Mouse (Mus musculus): ENCODE measurements at regions not wholly inside any gene's neighbourhood (a gene's known extent, or its start where the extent isn't known, plus 50 kb on each side); places are given as distances from the start of the nearest gene placed in this dataset.

DNA sequence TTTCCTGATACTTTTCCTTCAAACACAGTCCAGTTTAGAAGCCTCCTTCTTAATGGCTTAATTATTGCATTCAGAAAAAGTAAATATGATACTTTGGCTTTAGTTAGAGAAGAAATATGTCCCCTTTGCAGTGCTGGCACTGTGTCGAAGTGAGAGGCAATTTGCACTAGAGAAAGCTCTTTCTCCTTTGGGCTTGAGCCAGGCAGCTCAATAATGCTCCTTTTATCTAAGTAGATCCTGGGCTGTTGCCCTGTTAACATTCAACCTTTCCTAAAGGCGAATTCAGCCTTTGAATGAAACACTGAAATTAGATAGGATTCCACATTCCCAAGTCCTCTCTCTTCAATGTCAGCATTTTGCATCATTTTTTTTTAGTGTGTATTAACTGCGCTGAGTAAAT is 386.5 kb downstream of the Epha4 start:
- H3K36me3 ChIP-seq (ENCODE audit: control insufficient read depth, insufficient read depth, low read length) = no peaks in the 10 kb centered on the region
- no peaks in the 10 kb centered on the region for H3K9me3 ChIP-seq (replicated peaks; ENCODE audit: control insufficient read depth, low read length)
- H3K4me1 ChIP-seq (ENCODE audit: control insufficient read depth, insufficient read depth, low read length) = peaks cover 13% of the 10 kb centered on the region; the same call in 1 of the 2 replicates
- peak; percentile 74 for DNase-seq (ENCODE audit: low spot score)
- H3K9ac ChIP-seq (ENCODE audit: low read length) = no peak overlapping the region
- H3K27ac ChIP-seq (ENCODE audit: low read depth, low read length) = peak overlapping the region; percentile 3; the same call in 1 of the 2 replicates
- H3K4me2 ChIP-seq (ENCODE audit: low read length) = no peak overlapping the region
- 24% methylated on average over 3 of the region's 3 CpGs for WGBS
- H3K27me3 ChIP-seq (replicated peaks; ENCODE audit: control insufficient read depth, insufficient read depth, low read length) = no peaks in the 10 kb centered on the region
- no peak overlapping the region for H3K4me3 ChIP-seq (ENCODE audit: low read depth, low read length)
- no peak for ATAC-seq

DNA sequence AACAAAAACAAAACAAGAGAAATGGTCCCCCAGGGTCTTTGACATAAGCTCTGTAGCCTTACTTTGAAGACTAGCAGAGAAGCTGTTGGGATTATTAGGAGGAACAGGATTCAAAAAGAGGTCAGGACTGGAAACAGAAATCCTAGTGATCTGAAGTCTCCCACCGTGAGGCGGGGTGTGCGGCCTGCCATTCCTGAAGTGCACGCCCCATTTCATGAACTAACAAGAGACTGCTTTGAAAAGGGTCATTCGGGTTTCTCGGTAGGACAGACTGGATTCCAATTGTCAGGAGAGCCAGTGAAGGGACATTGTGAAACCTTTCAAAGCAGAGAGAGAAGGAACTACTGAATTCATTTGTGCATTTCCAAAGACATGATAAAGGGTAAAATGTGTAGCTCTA is 377.2 kb downstream of the Epha4 start:
- DNase-seq (ENCODE audit: low spot score) (peak; percentile 51), ATAC-seq (no peak)
- H3K27me3 ChIP-seq (replicated peaks; ENCODE audit: control insufficient read depth, insufficient read depth, low read length) = 0 out of 2 replicates have a peak, but pooled peaks cover 3% of the 10 kb centered on the region
- no peak overlapping the region for H3K9ac ChIP-seq (ENCODE audit: low read length)
- H3K9me3 ChIP-seq (replicated peaks; ENCODE audit: control insufficient read depth, low read length) = no peaks in the 10 kb centered on the region
- H3K36me3 ChIP-seq (ENCODE audit: control insufficient read depth, insufficient read depth, low read length) = no peaks in the 10 kb centered on the region
- no peak overlapping the region for H3K4me3 ChIP-seq (ENCODE audit: low read depth, low read length)
- H3K4me2 ChIP-seq (ENCODE audit: low read length) = no peak overlapping the region
- 7% methylated on average over 6 of the region's 6 CpGs for WGBS
- no peak overlapping the region for H3K27ac ChIP-seq (ENCODE audit: low read depth, low read length)
- H3K4me1 ChIP-seq (ENCODE audit: control insufficient read depth, insufficient read depth, low read length) = no peaks in the 10 kb centered on the region

DNA sequence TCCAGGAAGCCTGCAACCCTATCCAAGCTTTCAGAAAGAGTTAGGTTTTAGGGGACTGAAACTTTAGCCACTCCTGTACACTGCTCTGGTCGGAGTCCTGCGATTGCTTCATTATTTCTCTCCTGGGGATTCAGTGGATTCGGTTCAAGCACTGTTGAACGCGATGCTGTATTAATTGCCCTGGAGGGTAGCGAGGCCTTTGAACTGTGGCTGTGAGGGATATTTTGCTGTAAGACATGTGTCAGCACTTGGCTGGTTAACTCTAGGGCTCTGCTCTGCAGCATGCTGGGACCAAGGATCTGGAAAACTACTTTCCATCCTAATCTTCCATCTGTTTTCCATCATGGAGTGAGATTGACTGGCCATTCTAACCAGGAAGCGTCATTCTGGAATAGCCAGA is 374.0 kb downstream of the Epha4 start:
- WGBS = 48% methylated on average over 7 of the region's 7 CpGs
- H3K9me3 ChIP-seq (replicated peaks; ENCODE audit: control insufficient read depth, low read length) = no peaks in the 10 kb centered on the region
- no peaks in the 10 kb centered on the region for H3K36me3 ChIP-seq (ENCODE audit: control insufficient read depth, insufficient read depth, low read length)
- H3K27ac ChIP-seq (ENCODE audit: low read depth, low read length) = no peak overlapping the region
- H3K4me1 ChIP-seq (ENCODE audit: control insufficient read depth, insufficient read depth, low read length) = no peaks in the 10 kb centered on the region
- DNase-seq (ENCODE audit: low spot score) = no peak
- no peak overlapping the region for H3K9ac ChIP-seq (ENCODE audit: low read length)
- no peak overlapping the region for H3K4me3 ChIP-seq (ENCODE audit: low read depth, low read length)
- H3K27me3 ChIP-seq (replicated peaks; ENCODE audit: control insufficient read depth, insufficient read depth, low read length) = 0 out of 2 replicates have a peak, but pooled peaks cover 3% of the 10 kb centered on the region
- ATAC-seq = no peak
- H3K4me2 ChIP-seq (ENCODE audit: low read length) = no peak overlapping the region

DNA sequence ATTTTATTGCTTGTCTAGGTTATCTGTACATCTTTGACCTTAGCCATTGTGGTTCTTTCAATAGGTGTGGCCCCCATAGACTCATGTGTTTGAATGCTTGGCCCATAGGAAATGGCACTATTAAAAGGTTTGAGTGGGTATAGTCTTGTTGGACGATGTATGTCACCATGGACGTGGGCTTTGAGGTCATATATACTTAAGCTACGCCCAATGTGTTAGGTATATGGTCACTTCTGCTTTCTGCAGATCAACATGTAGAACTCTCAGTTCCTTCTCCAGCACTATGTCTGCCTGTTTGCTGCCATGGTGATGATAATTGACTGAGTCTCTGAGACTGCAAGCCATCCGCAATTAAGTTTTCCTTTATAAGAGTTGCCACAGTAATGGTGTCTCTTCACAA is 366.8 kb downstream of the Epha4 start:
- H3K4me3 ChIP-seq (ENCODE audit: low read depth, low read length) = no peak overlapping the region
- H3K4me2 ChIP-seq (ENCODE audit: low read length) = no peak overlapping the region
- H3K27ac ChIP-seq (ENCODE audit: low read depth, low read length) = no peak overlapping the region
- no peaks in the 10 kb centered on the region for H3K36me3 ChIP-seq (ENCODE audit: control insufficient read depth, insufficient read depth, low read length)
- no peaks in the 10 kb centered on the region for H3K27me3 ChIP-seq (replicated peaks; ENCODE audit: control insufficient read depth, insufficient read depth, low read length)
- no peak for ATAC-seq
- no peak for DNase-seq (ENCODE audit: low spot score)
- 98% methylated on average over 4 of the region's 4 CpGs for WGBS
- H3K9me3 ChIP-seq (replicated peaks; ENCODE audit: control insufficient read depth, low read length) = no peaks in the 10 kb centered on the region
- no peak overlapping the region for H3K9ac ChIP-seq (ENCODE audit: low read length)
- H3K4me1 ChIP-seq (ENCODE audit: control insufficient read depth, insufficient read depth, low read length) = no peaks in the 10 kb centered on the region

DNA sequence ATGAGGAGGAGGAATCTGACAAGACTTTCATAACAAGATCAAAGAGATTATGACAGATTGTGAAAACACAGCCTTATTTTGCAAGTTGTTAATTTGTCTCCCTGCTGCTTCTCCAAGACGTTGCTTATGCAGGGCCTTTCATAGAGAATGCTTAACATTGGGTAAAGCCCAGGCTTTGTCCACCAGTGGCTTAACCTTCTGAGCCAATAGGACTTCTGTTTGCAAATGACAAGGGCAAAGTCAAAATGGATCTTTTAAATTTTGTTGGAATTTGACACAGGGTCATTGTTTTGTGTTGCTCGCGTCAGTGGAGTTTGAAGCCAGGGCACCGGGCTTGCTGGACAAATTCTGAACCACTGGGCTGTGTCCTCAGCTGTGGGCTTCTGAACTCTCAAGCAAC is 346.6 kb downstream of the Epha4 start:
- no peak overlapping the region for H3K9ac ChIP-seq (ENCODE audit: low read length)
- H3K9me3 ChIP-seq (replicated peaks; ENCODE audit: control insufficient read depth, low read length) = no peaks in the 10 kb centered on the region
- ATAC-seq = no peak
- no peak overlapping the region for H3K4me3 ChIP-seq (ENCODE audit: low read depth, low read length)
- no peaks in the 10 kb centered on the region for H3K36me3 ChIP-seq (ENCODE audit: control insufficient read depth, insufficient read depth, low read length)
- no peak overlapping the region for H3K27ac ChIP-seq (ENCODE audit: low read depth, low read length)
- no peak for DNase-seq (ENCODE audit: low spot score)
- H3K27me3 ChIP-seq (replicated peaks; ENCODE audit: control insufficient read depth, insufficient read depth, low read length) = no peaks in the 10 kb centered on the region
- H3K4me2 ChIP-seq (ENCODE audit: low read length) = no peak overlapping the region
- WGBS = 61% methylated on average over 4 of the region's 4 CpGs
- H3K4me1 ChIP-seq (ENCODE audit: control insufficient read depth, insufficient read depth, low read length) = no peaks in the 10 kb centered on the region

DNA sequence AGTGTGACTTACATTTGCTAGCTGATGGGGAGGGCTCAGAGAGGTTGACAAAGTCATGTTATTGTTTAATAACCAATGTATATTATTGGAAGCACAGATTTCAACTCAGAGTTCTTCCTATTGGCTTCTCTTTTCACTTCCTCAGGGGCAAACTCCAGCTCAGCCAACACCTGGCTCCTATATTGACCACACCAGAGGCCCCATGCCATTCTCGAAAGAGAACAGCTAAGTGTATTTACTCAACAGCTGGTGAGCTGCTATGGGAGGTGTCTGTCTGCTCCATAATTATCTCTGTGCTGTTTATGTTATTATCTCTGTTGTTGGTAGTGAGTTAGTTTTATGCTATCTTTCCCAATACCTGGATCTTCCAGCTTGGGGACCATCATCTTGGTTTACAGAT is 342.4 kb downstream of the Epha4 start:
- ATAC-seq (no peak), DNase-seq (ENCODE audit: low spot score) (no peak)
- Histone ChIP-seq H3K27ac (ENCODE audit: low read depth, low read length) (no peak overlapping the region), H3K4me3 (ENCODE audit: low read depth, low read length) (no peak overlapping the region), H3K9me3 (replicated peaks; ENCODE audit: control insufficient read depth, low read length) (no peaks in the 10 kb centered on the region), H3K9ac (ENCODE audit: low read length) (no peak overlapping the region), H3K27me3 (replicated peaks; ENCODE audit: control insufficient read depth, insufficient read depth, low read length) (no peaks in the 10 kb centered on the region), H3K36me3 (ENCODE audit: control insufficient read depth, insufficient read depth, low read length) (no peaks in the 10 kb centered on the region), H3K4me1 (ENCODE audit: control insufficient read depth, insufficient read depth, low read length) (no peaks in the 10 kb centered on the region), H3K4me2 (ENCODE audit: low read length) (no peak overlapping the region)
- WGBS = 97% methylated on average over 1 of the region's 1 CpGs

DNA sequence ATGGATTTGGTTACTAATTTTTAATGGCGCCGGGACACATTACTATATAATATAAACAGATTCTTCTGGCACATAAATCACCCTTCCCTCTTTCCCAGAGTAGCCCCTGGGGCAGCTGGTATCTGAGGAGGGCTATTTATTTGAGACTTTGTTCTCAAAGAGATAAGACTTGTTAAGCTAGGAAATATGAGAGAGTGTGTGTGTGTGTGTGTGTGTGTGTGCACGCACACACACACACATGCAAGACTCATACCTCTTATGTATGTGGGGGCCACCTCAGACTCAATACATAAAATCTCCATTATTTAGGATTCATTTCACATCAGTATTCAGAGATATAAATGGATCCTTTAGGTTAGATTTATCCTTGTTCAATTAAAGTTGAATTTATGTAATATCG is 340.1 kb downstream of the Epha4 start:
- no peak for ATAC-seq
- whole genome bisulfite sequencing = 96% methylated on average over 4 of the region's 4 CpGs

DNA sequence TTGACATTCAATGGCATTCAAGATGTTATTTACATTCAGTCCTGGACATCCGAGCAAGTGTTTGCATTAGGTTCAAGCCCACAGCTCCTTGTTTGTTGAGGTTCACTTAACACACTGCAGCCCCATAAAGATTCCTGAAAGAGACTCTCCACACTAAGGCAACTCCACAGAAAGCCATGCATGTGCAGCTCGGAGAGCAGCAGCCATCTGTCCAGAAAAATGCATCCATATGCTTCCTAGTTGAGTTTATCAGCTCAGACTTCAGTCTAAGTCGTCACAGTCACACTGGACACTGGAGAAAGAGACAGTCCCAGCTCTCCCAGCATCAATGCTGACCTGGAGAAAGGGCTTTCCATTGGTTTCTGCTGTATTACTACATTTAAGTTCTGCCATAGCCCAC is 339.7 kb downstream of the Epha4 start:
- ATAC-seq (no peak), DNase-seq (ENCODE audit: low spot score) (no peak)
- Histone ChIP-seq H3K4me2 (ENCODE audit: low read length) (no peak overlapping the region), H3K9me3 (replicated peaks; ENCODE audit: control insufficient read depth, low read length) (no peaks in the 10 kb centered on the region), H3K36me3 (ENCODE audit: control insufficient read depth, insufficient read depth, low read length) (no peaks in the 10 kb centered on the region), H3K4me1 (ENCODE audit: control insufficient read depth, insufficient read depth, low read length) (no peaks in the 10 kb centered on the region), H3K27ac (ENCODE audit: low read depth, low read length) (no peak overlapping the region), H3K9ac (ENCODE audit: low read length) (no peak overlapping the region), H3K4me3 (ENCODE audit: low read depth, low read length) (no peak overlapping the region), H3K27me3 (replicated peaks; ENCODE audit: control insufficient read depth, insufficient read depth, low read length) (no peaks in the 10 kb centered on the region)
- 74% methylated on average over 3 of the region's 3 CpGs for WGBS

More for the DNA sequence above, 340.1 kb downstream of the Epha4 start:
- Histone ChIP-seq H3K36me3 (ENCODE audit: control insufficient read depth, insufficient read depth, low read length) (no peaks in the 10 kb centered on the region), H3K4me1 (ENCODE audit: control insufficient read depth, insufficient read depth, low read length) (no peaks in the 10 kb centered on the region), H3K27me3 (replicated peaks; ENCODE audit: control insufficient read depth, insufficient read depth, low read length) (no peaks in the 10 kb centered on the region), H3K4me3 (ENCODE audit: low read depth, low read length) (no peak overlapping the region), H3K27ac (ENCODE audit: low read depth, low read length) (no peak overlapping the region), H3K9me3 (replicated peaks; ENCODE audit: control insufficient read depth, low read length) (no peaks in the 10 kb centered on the region), H3K4me2 (ENCODE audit: low read length) (no peak overlapping the region), H3K9ac (ENCODE audit: low read length) (no peak overlapping the region)
- DNase-seq (ENCODE audit: low spot score) = no peak

DNA sequence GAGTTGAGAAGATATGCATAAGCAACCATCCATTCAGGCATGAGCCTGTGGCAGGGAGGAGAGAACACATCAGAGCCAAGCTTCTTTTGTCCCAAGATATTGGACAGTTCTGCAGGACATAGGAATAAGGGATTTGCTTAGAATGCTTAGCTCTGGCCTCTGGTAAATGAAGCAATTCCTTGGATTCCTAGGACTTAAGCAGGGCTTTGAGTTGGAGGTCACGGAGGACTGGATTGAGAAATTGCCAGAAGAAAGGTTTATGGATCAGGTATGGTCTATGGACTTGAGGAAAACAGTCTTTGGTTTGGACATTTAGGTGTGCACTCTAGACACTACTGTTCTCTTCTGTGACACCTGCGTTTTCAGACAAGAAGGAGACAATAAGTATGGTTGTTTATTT is 338.4 kb downstream of the Epha4 start:
- no peak overlapping the region for H3K9ac ChIP-seq (ENCODE audit: low read length)
- H3K36me3 ChIP-seq (ENCODE audit: control insufficient read depth, insufficient read depth, low read length) = no peaks in the 10 kb centered on the region
- no peak for DNase-seq (ENCODE audit: low spot score)
- H3K9me3 ChIP-seq (replicated peaks; ENCODE audit: control insufficient read depth, low read length) = no peaks in the 10 kb centered on the region
- no peak overlapping the region for H3K4me2 ChIP-seq (ENCODE audit: low read length)
- H3K4me1 ChIP-seq (ENCODE audit: control insufficient read depth, insufficient read depth, low read length) = no peaks in the 10 kb centered on the region
- WGBS = 94% methylated on average over 2 of the region's 2 CpGs
- ATAC-seq = no peak
- no peak overlapping the region for H3K4me3 ChIP-seq (ENCODE audit: low read depth, low read length)
- H3K27ac ChIP-seq (ENCODE audit: low read depth, low read length) = no peak overlapping the region
- H3K27me3 ChIP-seq (replicated peaks; ENCODE audit: control insufficient read depth, insufficient read depth, low read length) = no peaks in the 10 kb centered on the region
